Mouse (Mus musculus): ENCODE measurements around the gene Hoxc13. TPM values are rescaled to one million over a fixed set of nuclear protein-coding genes. Genes with fewer than 3 reads are reported as not detected.

The Hoxc13 gene
- polyA plus RNA-seq, 1 experiment from 2014 or later: not detected

GRCm38 (mm10) chr15:102917972-102918572 is 2.8 kb upstream of the Hoxc13 start:
- H3K27me3 ChIP-seq (ENCODE audit: control insufficient read depth, insufficient read depth, low read length): peaks cover 54% of the 10 kb centered on the region
- WGBS: under 1% methylated on average over 20 of the region's 20 CpGs
- H3K9ac ChIP-seq (replicated peaks; ENCODE audit: low read depth, low read length): no peak overlapping the region
- H3K4me1 ChIP-seq (ENCODE audit: control insufficient read depth, insufficient read depth, low read length): no peaks in the 10 kb centered on the region
- peak overlapping the region; percentile 20; the same call in 1 of the 2 replicates for H3K4me2 ChIP-seq (ENCODE audit: low read depth, low read length)
- no peak overlapping the region for H3K27ac ChIP-seq (ENCODE audit: low read depth, low read length)
- H3K4me3 ChIP-seq (ENCODE audit: low read depth, low read length): no peak overlapping the region
- no peaks in the 10 kb centered on the region for H3K9me3 ChIP-seq (ENCODE audit: control insufficient read depth, low read length)
- H3K36me3 ChIP-seq (ENCODE audit: control insufficient read depth, insufficient read depth, low read length): no peaks in the 10 kb centered on the region
- ATAC-seq (ENCODE audit: low read depth): no peak

GRCm38 (mm10) chr15:102918611-102919265 is 2.2 kb upstream of the Hoxc13 start:
- peak overlapping the region; percentile 20; the same call in 1 of the 2 replicates for H3K4me2 ChIP-seq (ENCODE audit: low read depth, low read length)
- H3K9me3 ChIP-seq (ENCODE audit: control insufficient read depth, low read length): no peaks in the 10 kb centered on the region
- 3% methylated on average over 7 of the region's 7 CpGs for whole genome bisulfite sequencing
- no peak overlapping the region for H3K27ac ChIP-seq (ENCODE audit: low read depth, low read length)
- ATAC-seq (ENCODE audit: low read depth): no peak
- no peak overlapping the region for H3K4me3 ChIP-seq (ENCODE audit: low read depth, low read length)
- H3K27me3 ChIP-seq (ENCODE audit: control insufficient read depth, insufficient read depth, low read length): peaks cover 54% of the 10 kb centered on the region
- no peak overlapping the region for H3K9ac ChIP-seq (replicated peaks; ENCODE audit: low read depth, low read length)
- H3K4me1 ChIP-seq (ENCODE audit: control insufficient read depth, insufficient read depth, low read length): no peaks in the 10 kb centered on the region
- H3K36me3 ChIP-seq (ENCODE audit: control insufficient read depth, insufficient read depth, low read length): no peaks in the 10 kb centered on the region

GRCm38 (mm10) chr15:102919336-102920180 is 1.3 kb upstream of the Hoxc13 start:
- no peak for ATAC-seq (ENCODE audit: low read depth)
- no peak overlapping the region; the same call in 1 of the 2 replicates for H3K4me3 ChIP-seq (ENCODE audit: low read depth, low read length)
- 0 out of 2 replicates have a peak overlapping the region, but pooled peaks have one; percentile 3 for H3K27ac ChIP-seq (ENCODE audit: low read depth, low read length)
- no peaks in the 10 kb centered on the region for H3K4me1 ChIP-seq (ENCODE audit: control insufficient read depth, insufficient read depth, low read length)
- H3K9ac ChIP-seq (replicated peaks; ENCODE audit: low read depth, low read length): no peak overlapping the region
- WGBS: 1% methylated on average over 12 of the region's 12 CpGs
- peak overlapping the region; percentile 23; the same call in 1 of the 2 replicates for H3K4me2 ChIP-seq (ENCODE audit: low read depth, low read length)
- no peaks in the 10 kb centered on the region for H3K9me3 ChIP-seq (ENCODE audit: control insufficient read depth, low read length)
- no peaks in the 10 kb centered on the region for H3K36me3 ChIP-seq (ENCODE audit: control insufficient read depth, insufficient read depth, low read length)
- H3K27me3 ChIP-seq (ENCODE audit: control insufficient read depth, insufficient read depth, low read length): peaks cover 52% of the 10 kb centered on the region

GRCm38 (mm10) chr15:102920619-102921018 is 284 bp upstream of the Hoxc13 start:
- no peak overlapping the region for H3K4me3 ChIP-seq (ENCODE audit: low read depth, low read length)
- peaks cover 50% of the 10 kb centered on the region for H3K27me3 ChIP-seq (ENCODE audit: control insufficient read depth, insufficient read depth, low read length)
- H3K9ac ChIP-seq (replicated peaks; ENCODE audit: low read depth, low read length): no peak overlapping the region
- H3K4me1 ChIP-seq (ENCODE audit: control insufficient read depth, insufficient read depth, low read length): no peaks in the 10 kb centered on the region
- no peaks in the 10 kb centered on the region for H3K9me3 ChIP-seq (ENCODE audit: control insufficient read depth, low read length)
- ATAC-seq (ENCODE audit: low read depth): peak; percentile 80
- peak overlapping the region; percentile 23; the same call in 1 of the 2 replicates for H3K4me2 ChIP-seq (ENCODE audit: low read depth, low read length)
- WGBS: under 1% methylated on average over 19 of the region's 20 CpGs
- H3K27ac ChIP-seq (ENCODE audit: low read depth, low read length): no peak overlapping the region
- no peaks in the 10 kb centered on the region for H3K36me3 ChIP-seq (ENCODE audit: control insufficient read depth, insufficient read depth, low read length)

GRCm38 (mm10) chr15:102922012-102922362 is 1.1 kb downstream of the Hoxc13 start:
- H3K9me3 ChIP-seq (ENCODE audit: control insufficient read depth, low read length): no peaks in the 10 kb centered on the region
- H3K4me1 ChIP-seq (ENCODE audit: control insufficient read depth, insufficient read depth, low read length): no peaks in the 10 kb centered on the region
- WGBS: 2% methylated on average over 21 of the region's 24 CpGs
- ATAC-seq (ENCODE audit: low read depth): no peak
- H3K9ac ChIP-seq (replicated peaks; ENCODE audit: low read depth, low read length): peak overlapping the region; percentile 52
- no peaks in the 10 kb centered on the region for H3K36me3 ChIP-seq (ENCODE audit: control insufficient read depth, insufficient read depth, low read length)
- peaks cover 45% of the 10 kb centered on the region for H3K27me3 ChIP-seq (ENCODE audit: control insufficient read depth, insufficient read depth, low read length)
- no peak overlapping the region for H3K27ac ChIP-seq (ENCODE audit: low read depth, low read length)
- H3K4me3 ChIP-seq (ENCODE audit: low read depth, low read length): peak overlapping the region; percentile 29
- H3K4me2 ChIP-seq (ENCODE audit: low read depth, low read length): no peak overlapping the region

GRCm38 (mm10) chr15:102922636-102923500 is 2.0 kb downstream of the Hoxc13 start:
- no peak overlapping the region for H3K27ac ChIP-seq (ENCODE audit: low read depth, low read length)
- 13% methylated on average over 6 of the region's 6 CpGs for WGBS
- no peak overlapping the region; the same call in 1 of the 2 replicates for H3K9ac ChIP-seq (replicated peaks; ENCODE audit: low read depth, low read length)
- H3K4me3 ChIP-seq (ENCODE audit: low read depth, low read length): peak overlapping the region; percentile 29; the same call in 1 of the 2 replicates
- H3K4me2 ChIP-seq (ENCODE audit: low read depth, low read length): peak overlapping the region; percentile 23; the same call in 1 of the 2 replicates
- H3K4me1 ChIP-seq (ENCODE audit: control insufficient read depth, insufficient read depth, low read length): no peaks in the 10 kb centered on the region
- no peak for ATAC-seq (ENCODE audit: low read depth)
- H3K27me3 ChIP-seq (ENCODE audit: control insufficient read depth, insufficient read depth, low read length): peaks cover 42% of the 10 kb centered on the region
- H3K9me3 ChIP-seq (ENCODE audit: control insufficient read depth, low read length): no peaks in the 10 kb centered on the region
- no peaks in the 10 kb centered on the region for H3K36me3 ChIP-seq (ENCODE audit: control insufficient read depth, insufficient read depth, low read length)

- 2% methylated on average over 40 of the region's 40 CpGs for WGBS
- Histone ChIP-seq H3K27me3 (ENCODE audit: control insufficient read depth, insufficient read depth, low read length) (peaks cover 66% of the 10 kb centered on the region), H3K4me1 (ENCODE audit: control insufficient read depth, insufficient read depth, low read length) (no peaks in the 10 kb centered on the region), H3K27ac (ENCODE audit: low read depth, low read length) (no peak overlapping the region), H3K4me2 (ENCODE audit: low read depth, low read length) (peak overlapping the region; percentile 27; the same call in 1 of the 2 replicates), H3K9me3 (ENCODE audit: control insufficient read depth, low read length) (no peaks in the 10 kb centered on the region), H3K9ac (replicated peaks; ENCODE audit: low read depth, low read length) (no peak overlapping the region), H3K4me3 (ENCODE audit: low read depth, low read length) (peak overlapping the region; percentile 6; the same call in 1 of the 2 replicates), H3K36me3 (ENCODE audit: control insufficient read depth, insufficient read depth, low read length) (no peaks in the 10 kb centered on the region)
- ATAC-seq (ENCODE audit: low read depth): no peak
Measured at GRCm38 (mm10) chr15:102927032-102927645, 6.2 kb downstream of the Hoxc13 start.
